Mouse (Mus musculus): ENCODE data around the gene Mks1.
"Not testable (repeated sequence)": the region's sequence is repeated elsewhere in the genome, so short reads cannot be mapped to it uniquely, and the experiment has no call there.

The Mks1 gene

DNA sequence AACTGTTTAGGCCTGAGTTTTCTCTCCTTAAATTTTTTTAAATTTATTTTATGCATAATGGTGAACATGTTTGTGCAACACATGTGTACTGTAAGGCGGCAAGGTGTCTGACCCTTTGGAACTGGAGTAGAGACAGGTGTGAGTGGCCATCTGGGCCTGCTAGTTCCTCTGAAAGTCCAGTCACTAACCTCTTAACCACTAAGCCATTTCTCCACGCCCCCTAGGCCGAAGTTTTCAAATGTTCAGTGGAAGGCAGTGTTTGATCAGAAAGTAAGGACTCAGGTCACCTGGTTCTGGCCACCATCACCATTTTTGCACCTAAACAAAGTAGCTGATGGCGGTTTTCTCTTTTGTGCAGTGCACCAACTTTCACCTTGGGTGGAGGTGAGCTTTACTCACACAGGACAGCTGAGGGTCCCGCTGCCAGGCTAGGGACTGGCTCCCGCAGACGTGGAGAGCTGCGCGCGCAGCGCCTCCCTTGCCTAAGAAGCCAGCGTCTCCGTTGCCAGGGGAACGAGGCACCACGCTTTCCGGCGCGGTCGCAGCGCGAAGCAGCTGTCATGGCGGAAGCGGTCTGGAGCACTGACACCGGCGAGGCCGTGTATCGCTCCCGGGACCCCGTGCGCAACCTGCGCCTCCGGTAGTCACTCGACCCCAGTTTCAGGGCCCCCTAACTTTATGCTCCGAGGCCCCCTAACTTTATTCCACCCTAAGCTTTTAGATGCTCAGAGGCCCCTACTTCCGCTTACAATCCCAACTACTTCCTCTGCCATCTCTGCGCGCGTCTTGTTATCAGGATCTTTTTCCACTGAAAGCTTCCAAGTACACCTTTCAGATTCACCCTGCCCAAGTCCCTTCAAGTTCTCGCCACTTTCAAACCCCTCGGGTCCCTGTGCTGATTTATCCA, at the start of gene Mks1:
Gene Mks1, plus strand, starts transcription at position 526 of the 907 bp plus-strand sequence.
- DNase-seq (ENCODE audit: low spot score in 2 of 2) = peak; percentile 86 to 89

DNA sequence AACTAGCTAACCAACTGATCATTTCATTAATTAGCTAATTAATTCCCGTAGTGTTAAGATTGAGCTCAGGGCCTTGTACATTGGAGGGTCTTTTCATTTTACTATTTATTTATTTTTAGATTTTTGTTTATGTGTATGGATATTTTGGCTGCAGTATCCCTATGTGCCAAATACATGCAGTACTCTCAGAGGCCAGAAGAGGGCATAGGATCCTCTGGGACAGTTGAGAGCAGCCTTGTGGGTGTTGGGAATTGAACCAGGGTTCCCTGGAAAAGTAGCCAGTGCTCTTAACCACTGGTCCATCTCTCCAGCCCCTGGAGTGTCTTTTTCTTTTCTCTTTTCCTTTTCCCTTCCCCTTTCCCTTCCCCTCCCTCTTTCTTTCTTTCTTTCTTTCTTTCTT, 47.6 kb upstream of the Mks1 start:
- DNase-seq (ENCODE audit: low spot score in 2 of 2) = no peak

DNA sequence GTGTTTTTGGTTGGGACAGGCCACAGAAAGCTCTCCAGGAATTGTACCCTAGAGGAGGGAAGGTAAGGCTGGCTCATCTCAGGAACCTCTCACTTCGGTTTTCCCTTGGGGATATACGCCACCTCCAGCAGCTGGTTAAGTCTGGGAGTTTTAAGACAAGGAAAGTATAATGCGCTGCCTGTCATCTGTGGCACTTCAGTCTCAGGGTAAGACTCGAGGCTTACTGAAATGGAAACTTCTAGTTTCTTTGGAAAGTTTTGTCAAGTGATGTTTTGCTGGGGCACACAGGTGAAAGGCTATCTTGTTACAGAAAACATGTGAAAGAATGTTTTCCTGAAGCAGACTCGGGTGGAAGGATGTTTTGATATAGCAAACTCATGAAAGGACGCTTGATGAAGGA, 45.6 kb upstream of the Mks1 start:
- DNase-seq (ENCODE audit: low spot score in 2 of 2) = no peak

DNA sequence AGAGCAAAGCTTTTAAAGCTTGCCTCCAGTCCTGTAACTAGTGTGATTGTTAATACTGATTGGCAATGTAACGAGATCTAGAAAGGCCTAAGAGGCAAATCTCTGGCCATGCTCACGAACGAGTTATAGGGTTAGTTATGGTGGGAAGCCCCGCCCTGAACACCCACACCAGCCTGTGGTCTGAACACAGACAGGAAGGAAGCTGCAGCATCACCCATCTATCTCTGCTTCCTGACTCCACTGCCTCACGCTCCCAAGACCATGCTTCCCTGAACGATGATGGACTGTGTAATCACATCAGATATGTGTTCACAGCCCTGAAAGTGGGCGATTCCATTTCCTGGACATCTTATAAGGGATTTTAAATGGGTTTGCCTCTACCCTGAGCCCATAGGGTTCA, 44.8 kb upstream of the Mks1 start:
- no peak for DNase-seq (ENCODE audit: low spot score in 2 of 2)

DNA sequence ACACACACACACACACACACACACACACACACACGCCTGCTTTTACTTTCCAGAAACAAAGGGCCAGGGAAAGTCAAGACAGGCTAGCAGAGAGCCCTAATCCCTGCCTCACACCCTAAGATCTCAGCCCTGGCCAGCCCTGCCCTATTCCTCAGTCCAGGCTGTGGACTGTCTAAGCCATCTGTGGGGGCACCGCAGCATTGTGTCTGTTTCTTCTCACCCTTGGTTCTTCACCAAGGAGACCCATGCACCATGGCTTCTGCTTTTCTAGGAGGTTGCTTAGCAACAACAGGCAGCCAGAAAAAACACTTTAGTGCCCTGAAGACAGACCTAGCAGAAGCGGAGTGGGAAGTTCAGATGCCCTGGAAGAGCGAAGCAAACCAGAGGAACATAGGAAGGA, 41.6 kb upstream of the Mks1 start:
- DNase-seq (ENCODE audit: low spot score in 2 of 2) = no peak

DNA sequence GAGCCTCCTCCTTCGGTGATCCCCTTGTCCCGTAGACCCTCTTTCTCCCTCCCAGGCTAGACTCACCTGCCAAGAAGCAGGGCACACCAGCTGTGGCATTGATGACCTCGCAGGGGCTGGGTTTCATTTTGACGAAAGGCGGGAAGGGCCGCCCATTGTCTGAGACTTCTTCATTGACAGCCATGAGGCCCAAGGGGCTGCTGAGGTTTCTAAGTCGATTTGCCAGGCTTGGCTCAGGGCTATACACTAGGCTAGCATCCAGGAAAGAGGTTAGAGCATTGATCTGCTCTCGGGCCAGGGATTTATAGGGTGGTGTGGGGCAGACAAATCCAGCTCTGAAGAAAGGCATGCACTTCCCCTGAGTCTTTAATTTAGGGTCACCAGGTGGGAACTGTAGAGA, 38.2 kb upstream of the Mks1 start:
- no peak for DNase-seq (ENCODE audit: low spot score in 2 of 2)

DNA sequence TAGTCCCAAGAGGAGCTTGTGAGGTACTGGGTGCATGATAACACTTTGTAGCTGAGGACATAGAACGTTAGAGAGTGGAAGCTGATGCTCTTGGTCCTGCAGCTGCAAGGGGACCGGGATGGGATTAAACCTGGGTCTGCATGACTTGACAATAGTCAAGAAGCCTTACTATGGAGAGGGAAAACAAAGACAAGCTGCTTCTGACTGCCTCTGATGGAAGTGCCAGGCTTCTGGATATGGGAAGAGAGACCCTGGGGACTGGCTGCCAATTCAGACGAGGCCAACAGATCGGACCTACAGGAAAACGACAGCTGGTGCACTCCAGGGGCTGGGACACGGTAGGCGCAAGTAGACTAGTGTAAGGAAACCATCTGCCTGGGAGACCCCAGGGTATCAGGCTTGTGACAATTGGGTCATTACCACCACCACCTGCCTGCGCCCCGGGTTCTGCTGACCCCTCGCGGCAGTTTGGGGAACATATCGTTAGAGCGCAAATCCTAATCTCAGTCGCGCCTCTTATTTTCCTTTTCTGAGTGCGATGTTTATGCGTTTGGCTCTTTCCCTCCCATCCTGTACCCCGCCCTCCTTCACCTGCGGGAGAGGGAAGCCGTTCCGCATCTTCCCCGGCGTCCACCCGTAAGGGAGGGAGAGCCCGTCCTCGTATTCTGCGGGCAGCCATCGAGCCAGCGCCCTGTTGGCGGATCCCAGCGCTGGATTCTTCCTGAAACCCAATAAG, 36.1 kb upstream of the Mks1 start:
- DNase-seq (ENCODE audit: low spot score in 2 of 2) = no peak

DNA sequence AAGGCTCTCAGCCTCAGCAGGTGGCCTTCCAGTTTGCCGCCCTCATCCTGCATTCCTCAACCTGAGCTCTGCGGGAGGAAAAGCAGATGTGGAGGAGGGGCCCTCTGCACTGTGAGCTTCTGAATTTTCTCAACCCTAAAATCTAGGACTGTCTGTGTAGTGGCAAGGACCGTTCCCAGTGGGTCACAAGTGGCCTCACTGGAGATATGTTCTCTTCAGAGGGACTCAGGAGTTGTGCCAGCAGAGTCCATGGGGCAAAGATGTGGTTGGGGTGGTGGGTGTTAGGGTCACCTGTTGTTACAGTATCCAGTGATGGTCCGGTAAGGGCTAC, 35.6 kb upstream of the Mks1 start:
- no peak for DNase-seq (ENCODE audit: low spot score in 2 of 2)

DNA sequence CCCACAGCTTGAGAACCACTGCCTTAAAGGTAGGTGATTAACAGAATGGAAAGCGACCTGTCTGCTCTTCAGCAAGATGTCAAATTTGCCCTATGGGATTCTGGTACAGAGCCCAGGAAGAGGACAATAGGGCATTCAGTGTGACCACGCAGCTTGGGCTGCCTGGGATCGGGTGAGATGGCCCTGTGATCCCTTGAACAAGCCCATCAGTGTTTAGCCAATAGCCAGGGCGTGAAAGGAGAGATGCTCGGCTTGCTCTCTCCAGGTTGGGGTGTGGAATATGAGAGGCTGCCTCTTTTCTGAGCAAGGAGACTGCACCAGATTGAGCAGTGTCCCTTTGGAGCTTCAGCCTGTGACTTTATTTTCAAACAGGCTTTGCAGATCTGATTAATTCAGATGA, 31.5 kb upstream of the Mks1 start:
- DNase-seq (ENCODE audit: low spot score in 2 of 2) = no peak

DNA sequence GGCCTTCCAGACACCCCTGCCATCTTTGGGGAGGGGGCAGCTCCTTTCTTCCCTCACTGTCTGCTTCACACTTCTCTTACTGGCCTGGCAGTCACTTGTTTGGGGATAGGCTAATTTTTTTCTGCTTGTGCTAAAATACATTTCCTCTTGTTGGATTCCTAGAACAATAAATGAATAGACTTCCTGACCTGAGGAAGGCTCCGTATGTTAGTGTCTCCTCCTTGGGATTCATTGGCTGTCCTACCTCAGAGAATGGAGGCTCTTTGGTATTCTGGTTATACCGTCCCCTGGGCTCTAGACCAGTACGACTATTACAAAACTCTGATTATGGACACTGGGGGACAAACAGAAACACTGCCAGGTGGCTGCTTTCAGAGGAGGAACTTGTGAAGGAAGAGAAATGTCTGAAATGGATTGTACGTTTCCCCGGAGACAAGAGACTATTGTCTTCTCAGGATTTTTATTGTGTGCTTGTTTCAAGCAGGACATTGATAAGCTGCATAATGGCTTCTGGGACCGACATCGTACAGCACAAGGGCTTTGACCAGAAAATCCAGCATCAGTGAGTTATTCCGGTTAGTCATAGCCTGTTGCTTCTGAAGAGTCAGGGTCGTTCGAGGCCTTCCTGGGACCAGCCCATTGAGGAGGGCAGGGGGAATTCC, 24.6 kb upstream of the Mks1 start, which contains the start of gene Lpo:
Gene Lpo, minus strand, starts transcription at position 51 of the 662 bp plus-strand sequence.
- DNase-seq (ENCODE audit: low spot score in 2 of 2) = no peak

DNA sequence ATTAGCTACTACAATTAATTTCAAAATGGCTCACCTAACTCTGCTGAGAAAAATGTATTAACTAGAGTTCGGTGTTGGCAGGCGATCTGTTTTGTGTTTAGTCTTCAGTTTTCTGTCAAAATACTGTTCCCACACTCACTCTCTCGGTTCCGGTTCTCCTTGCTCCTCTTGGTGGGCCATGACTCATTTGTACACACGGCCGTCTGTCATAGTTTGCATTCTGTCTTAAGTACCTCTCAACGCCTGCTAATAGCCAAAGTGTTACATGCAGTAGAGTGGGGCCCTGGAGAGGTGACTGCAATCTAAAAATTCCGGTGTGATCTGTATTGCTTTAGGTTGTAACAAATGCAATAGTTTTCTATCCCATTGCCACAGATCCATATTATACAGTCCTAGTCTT, 12.3 kb upstream of the Mks1 start:
- no peak for DNase-seq (ENCODE audit: low spot score in 2 of 2)

DNA sequence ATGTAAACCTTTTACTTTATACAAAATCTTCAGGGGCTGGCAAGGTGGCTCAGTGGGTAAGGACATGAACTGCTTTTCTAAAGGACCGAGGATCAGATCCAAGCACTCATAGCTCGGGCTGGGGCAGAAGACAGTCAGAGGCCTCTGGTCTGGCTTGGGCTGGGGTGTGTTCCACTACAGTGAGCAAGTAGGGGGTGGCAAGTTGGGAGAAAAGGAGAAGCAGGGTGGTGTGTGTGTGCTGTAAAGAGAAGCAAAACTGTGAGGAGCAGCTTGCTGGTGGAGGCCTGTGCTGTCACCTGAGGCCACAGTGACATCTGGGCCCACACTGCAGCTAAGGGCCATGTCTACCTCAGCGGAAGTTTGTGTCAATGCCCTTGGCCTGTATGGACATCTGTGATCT, 11.6 kb upstream of the Mks1 start:
- no peak for DNase-seq (ENCODE audit: low spot score in 2 of 2)

DNA sequence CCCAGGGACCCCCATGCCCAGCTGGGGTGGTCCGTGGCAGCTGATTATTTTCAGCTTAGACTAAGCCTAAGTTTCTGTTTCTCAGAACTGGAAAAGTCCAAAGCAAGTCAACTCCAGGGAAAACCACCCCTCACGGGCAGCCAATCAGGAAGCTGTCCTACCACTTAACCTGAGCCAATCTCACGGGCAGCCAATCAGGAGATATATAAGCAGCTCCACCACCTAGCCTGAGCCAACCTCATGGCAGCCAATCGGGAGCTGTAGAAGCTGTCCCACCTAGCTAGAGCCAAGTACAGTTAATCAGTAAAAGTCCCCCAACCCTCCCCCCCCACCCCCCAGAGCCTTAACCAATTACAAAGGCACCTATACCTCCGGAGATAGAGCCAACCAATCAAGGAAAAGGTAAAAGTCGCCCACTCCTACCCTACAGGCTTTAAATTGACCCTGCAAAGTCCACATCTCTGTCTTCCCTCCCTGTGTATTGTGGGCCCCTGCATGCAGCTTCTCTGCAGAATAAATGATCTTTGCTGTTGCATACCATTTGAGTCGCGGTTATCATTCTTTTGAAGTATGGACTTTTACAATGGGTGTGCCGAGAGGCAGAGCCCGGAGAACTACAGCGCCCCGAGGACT, 5.9 kb upstream of the Mks1 start:
- no peak for DNase-seq (ENCODE audit: low spot score in 2 of 2)

DNA sequence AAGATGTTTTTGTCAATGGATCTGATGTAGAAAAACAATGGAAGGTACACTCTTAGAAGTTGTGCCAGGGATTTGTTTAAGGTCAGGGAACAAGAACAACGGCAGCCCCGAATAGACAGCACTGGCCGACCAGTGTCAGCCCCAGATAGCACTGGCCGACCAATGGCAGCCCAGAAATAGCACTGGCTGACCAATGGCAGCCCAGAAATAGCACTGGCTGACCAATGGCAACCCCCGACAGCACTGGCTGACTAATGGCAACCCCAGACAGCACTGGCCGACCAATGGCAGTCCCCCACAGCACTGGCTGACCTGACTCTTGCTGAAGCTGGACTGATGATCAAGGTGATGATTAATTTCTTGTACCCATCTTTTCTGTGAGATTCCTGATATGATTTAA, 5.1 kb upstream of the Mks1 start:
- DNase-seq (ENCODE audit: low spot score in 2 of 2) = no peak

DNA sequence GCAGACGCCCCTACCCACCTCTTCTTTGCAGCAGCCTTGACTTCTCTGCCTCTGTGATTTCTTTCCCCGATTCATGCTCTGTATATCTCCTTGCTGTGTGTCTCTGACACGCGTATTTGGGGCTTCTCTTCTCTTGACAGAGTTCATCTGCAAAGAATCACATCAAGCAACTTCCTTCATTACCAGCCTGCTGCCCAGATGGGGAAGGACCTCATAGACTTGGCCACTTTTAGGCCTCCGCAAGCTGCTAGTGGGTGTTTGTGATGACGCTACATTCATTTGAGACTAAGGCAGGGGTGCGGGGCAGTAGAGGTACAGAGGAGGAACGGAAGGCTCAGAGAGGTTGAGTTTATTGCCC, 561 bp downstream of the Mks1 start:
- no peak for DNase-seq (ENCODE audit: low spot score in 2 of 2)

DNA sequence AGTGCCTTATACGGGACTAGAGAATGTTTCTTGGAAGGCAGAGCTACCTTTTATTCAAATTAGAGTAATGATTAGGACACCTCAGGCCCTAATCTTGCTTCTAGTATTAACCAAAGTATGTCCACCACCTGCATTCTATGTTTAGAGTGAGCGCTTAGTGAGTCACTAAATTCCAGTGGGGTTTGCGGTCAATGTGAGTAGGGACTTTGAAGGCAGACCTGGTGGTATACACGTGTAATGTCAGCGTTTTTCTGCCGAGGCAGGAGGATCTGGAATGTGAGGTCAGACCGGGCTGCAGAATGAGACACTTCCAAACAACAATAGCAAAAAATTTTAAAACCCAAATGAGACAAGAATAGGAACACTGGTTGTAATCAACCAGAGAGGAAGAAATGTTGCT, 1.5 kb downstream of the Mks1 start:
- DNase-seq (ENCODE audit: low spot score in 2 of 2) = no peak

DNA sequence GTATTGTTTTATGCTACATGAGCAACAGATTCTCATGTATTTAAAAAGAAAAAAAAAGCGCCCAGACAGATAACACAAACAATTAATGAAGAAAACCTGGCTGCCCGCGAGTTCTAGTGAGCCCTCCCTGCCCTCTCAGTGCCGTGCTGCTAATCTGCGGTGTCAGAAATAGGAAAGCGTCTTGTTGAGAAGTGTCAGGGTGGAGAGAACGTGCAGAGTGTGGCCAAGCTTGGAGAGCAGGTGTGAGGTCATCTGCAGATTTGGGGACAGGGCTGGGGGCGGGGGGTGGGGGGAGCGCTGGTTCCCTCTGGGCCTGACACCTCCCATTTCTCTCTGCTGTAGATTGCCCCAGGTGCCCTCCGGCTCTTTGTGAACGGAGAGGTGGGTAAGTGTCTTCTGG, 6.3 kb downstream of the Mks1 start:
- no peak for DNase-seq (ENCODE audit: low spot score in 2 of 2)

DNA sequence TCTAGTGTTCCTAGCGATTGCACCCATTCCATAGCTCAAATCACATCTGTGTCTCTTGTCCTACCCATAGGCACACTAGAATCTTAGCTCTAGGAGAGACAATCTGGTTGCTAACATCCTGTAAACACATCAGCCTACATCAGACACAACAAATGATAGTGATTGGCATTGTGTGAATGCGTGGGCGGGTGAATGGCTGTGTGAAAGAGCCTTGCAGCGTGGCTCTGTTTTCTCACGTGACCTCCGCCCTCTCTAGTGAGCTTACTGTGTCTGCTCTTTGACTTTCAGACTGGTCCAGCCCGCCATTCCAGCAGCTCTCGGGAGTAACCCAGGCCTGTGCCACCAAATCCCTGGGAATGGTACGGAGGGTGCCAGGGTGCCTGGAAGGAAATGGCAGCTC, 7.4 kb downstream of the Mks1 start:
- DNase-seq (ENCODE audit: low spot score in 2 of 2) = no peak

DNA sequence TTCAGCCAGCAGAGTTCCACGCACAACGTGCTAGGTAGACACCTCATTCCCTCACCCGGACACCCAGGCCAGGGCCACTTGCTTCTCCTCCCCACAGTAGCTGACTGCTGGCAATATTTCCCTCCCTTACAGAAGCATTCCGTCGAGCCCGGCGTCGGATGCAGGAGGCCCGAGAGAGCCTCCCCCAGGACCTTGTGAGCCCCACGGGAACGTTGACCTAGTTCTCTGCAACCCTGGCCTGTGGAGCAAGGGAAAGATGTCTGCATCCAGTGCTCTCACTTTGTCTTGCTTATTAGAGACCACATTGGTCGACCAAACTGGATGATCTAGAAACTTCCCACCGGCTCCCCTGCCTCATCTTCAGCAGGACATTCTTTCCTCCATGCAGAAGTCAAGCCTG, 9.8 kb downstream of the Mks1 start:
- DNase-seq (ENCODE audit: low spot score in 2 of 2) = no peak

DNA sequence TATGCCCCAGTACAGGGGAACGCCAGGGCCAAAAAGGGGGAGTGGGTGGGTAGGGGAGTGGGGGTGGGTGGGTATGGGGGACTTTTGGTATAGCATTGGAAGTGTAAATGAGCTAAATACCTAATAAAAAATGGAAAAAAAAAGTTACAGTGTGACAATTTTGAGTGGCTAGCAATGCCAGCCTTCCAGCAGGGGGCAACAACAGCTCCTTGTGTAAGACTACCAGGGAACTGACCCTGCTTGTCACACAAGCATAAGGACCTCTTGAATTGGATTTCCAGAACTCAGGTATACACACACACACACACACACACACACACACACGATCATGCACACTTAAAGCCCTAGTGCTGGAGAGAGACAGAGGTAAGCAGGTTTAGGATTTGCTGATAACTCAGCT, 13.9 kb downstream of the Mks1 start:
- not testable (repeated sequence) for DNase-seq (ENCODE audit: low spot score in 2 of 2)

DNA sequence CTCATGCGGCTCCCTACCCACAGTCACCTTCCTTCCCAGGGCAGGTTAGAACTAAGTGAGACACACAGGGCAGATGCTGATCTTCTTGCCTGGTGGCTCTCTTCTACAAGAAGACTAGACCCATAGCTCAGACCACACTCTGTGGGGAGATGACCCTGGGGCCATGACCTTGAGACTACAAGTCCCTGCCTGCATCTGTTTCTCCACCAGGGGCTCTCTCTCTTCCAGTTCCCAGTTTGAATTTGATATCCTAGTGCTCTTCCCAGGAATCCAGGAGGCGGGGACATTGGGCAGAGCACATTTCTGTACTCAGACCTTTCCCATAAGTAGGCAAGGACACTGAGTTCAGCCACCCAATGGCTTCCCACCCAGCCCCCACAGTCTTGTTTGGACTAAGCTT, 17.1 kb downstream of the Mks1 start:
- no peak for DNase-seq (ENCODE audit: low spot score in 2 of 2)

DNA sequence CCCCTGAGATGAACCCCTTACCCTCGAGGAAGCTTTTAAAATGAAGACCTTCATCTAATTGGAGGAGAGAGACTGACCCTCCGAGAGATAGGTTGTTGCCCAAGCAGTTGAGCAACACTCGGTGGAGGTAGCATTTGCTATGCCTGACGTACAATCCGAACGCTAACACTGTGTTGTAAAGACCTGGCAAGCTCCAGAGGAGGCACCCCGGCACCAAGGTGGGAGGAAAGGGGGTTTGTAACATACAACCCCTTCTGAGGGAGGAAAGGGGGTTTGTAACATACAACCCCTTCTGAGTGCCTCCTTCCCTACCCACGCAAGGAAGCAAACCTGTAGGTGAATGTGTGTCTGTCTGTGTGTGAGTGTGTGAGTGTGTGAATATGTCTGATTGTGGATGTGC, 18.8 kb downstream of the Mks1 start:
- no peak for DNase-seq (ENCODE audit: low spot score in 2 of 2)
